Mouse (Mus musculus) hindbrain, embryonic 10.5 days (tissue): ENCODE results near the gene Hectd4. TPM values are rescaled to one million over a fixed set of nuclear protein-coding genes. Genes with fewer than 3 reads are reported as not detected.

Experiments
- DNase-seq: peaks from one replicate; pipeline ENCODE4 v3.0.0-alpha.2; 2017; ENCODE audit warnings: low spot score
- H3K27ac ChIP-seq: fragments of 300-500 bp; sonication (generic); 2 replicates; pipeline ENCODE4 v1.5.1; 2016; ENCODE audit warnings: mild to moderate bottlenecking, moderate library complexity
- H3K27me3 ChIP-seq: fragments of 300-500 bp; sonication (generic); 2 replicates; pipeline ENCODE4 v1.6.1; 2016; ENCODE audit warnings: mild to moderate bottlenecking; ENCODE audit not compliant: poor library complexity, insufficient read depth, severe bottlenecking
- H3K36me3 ChIP-seq: fragments of 300-500 bp; sonication (generic); 2 replicates; pipeline ENCODE4 v1.6.1; 2016; ENCODE audit warnings: mild to moderate bottlenecking, moderate library complexity
- H3K4me1 ChIP-seq: fragments of 300-500 bp; sonication (generic); replicated peaks from 2 replicates; pipeline ENCODE4 v1.6.1; 2016; ENCODE audit warnings: mild to moderate bottlenecking
- H3K4me3 ChIP-seq: fragments of 300-500 bp; sonication (generic); 2 replicates; pipeline ENCODE4 v1.5.1; 2016; ENCODE audit warnings: mild to moderate bottlenecking, moderate library complexity
- H3K9me3 ChIP-seq: fragments of 300-500 bp; sonication (generic); 2 replicates; pipeline ENCODE4 v1.6.1; 2016; ENCODE audit warnings: mild to moderate bottlenecking, moderate library complexity
- WGBS: fragments of 180-500 bp; shearing (Covaris S2); methylation state at CpG from one replicate; pipeline ENCODE4 v1.1.7; 2016; 5-methylcytosine and 5-hydroxymethylcytosine counted together
- polyA plus RNA-seq: library from polyadenylated mRNA; unstranded; fragments of >200 nt; fragmentation: Nextera tagmentation; extraction: Ambion mirVana; gene quantifications from 2 replicates; pipeline ENCODE4 v1.2.1, GENCODE M21; 2016

Hectd4 gene
- polyA plus RNA-seq, 1 experiment from 2014 or later, result 6.6 TPM

DNA sequence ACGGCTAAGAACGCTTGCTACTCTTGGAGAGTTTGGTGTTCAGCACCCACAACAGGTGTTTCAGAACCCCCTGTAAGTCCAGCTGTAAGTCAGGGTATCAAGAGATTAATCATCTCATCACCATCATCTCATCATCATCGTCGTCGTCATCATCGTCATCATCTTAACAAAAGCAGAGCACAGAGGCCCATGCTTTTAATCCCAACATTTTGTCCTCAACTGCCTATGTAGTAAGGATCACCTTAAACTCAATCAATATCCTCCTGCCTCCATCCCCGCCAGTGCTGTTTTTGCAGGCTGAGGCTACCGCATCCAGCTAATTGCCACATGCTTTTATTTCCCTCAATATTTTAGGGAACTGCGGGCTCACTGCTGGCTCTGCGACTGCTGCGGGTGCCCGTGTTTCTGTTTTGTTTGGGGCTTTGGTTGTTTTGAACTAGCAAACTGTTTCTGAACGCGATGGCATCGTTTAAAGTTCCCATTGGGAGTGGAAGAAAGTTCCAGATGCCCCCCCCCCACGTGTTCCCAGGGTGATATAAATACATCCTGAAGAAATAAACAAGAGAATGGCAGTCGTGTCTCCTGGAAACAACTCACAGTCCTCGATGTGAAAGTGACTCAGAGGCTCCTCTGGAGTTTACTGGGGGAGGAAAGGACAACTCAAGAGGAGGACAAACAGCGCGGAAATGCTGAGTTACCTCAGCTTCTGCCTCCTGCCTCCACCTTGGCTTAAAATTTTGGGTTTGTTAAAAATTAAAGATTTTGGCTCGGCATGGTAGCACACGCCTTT lies 166.3 kb downstream of the Hectd4 start:
- peak overlapping the region; percentile 69 for H3K4me3 ChIP-seq
- 38% methylated on average over 22 of the region's 22 CpGs for whole genome bisulfite sequencing
- DNase-seq, result no peak

GRCm38 (mm10) chr5:121387126-121387525 lies 167.1 kb downstream of the Hectd4 start:
- peaks cover 12% of the 10 kb centered on the region for H3K36me3 ChIP-seq
- peaks cover 36% of the 10 kb centered on the region for H3K4me1 ChIP-seq
- WGBS, result 61% methylated on average over 4 of the region's 4 CpGs
- DNase-seq, result no peak
- peaks cover 15% of the 10 kb centered on the region for H3K27me3 ChIP-seq
- no peak overlapping the region for H3K4me3 ChIP-seq
- no peaks in the 10 kb centered on the region for H3K9me3 ChIP-seq
- no peak overlapping the region for H3K27ac ChIP-seq

More for the DNA sequence above, 166.3 kb downstream of the Hectd4 start:
- no peak overlapping the region for H3K27ac ChIP-seq
- peaks cover 15% of the 10 kb centered on the region for H3K27me3 ChIP-seq
- peaks cover 19% of the 10 kb centered on the region for H3K36me3 ChIP-seq
- peaks cover 36% of the 10 kb centered on the region for H3K4me1 ChIP-seq
- no peaks in the 10 kb centered on the region for H3K9me3 ChIP-seq

- DNase-seq, result no peak
- Histone ChIP-seq H3K4me1 (peaks cover 30% of the 10 kb centered on the region), H3K27me3 (peaks cover 15% of the 10 kb centered on the region), H3K27ac (no peak overlapping the region), H3K4me3 (no peak overlapping the region), H3K36me3 (no peaks in the 10 kb centered on the region), H3K9me3 (no peaks in the 10 kb centered on the region)
- WGBS, result 63% methylated on average over 7 of the region's 7 CpGs
These were observed 169.1 kb downstream of the Hectd4 start for GRCm38 (mm10) chr5:121389106-121389505.

GRCm38 (mm10) chr5:121389691-121390090 lies 169.7 kb downstream of the Hectd4 start:
- H3K27me3 ChIP-seq, result peaks cover 15% of the 10 kb centered on the region
- H3K4me1 ChIP-seq, result peaks cover 24% of the 10 kb centered on the region
- no peaks in the 10 kb centered on the region for H3K36me3 ChIP-seq
- no peak overlapping the region for H3K27ac ChIP-seq
- no peaks in the 10 kb centered on the region for H3K9me3 ChIP-seq
- no peak overlapping the region for H3K4me3 ChIP-seq
- no peak for DNase-seq

- Histone ChIP-seq H3K27me3 (no peaks in the 10 kb centered on the region), H3K4me1 (peaks cover 8% of the 10 kb centered on the region; the same call in 1 of the 2 replicates), H3K4me3 (no peak overlapping the region), H3K27ac (no peak overlapping the region), H3K9me3 (no peaks in the 10 kb centered on the region), H3K36me3 (no peaks in the 10 kb centered on the region)
- peak; percentile 36 for DNase-seq
- WGBS, result 60% methylated on average over 16 of the region's 16 CpGs
These were observed 172.8 kb downstream of the Hectd4 start for GRCm38 (mm10) chr5:121392667-121393380.

DNA sequence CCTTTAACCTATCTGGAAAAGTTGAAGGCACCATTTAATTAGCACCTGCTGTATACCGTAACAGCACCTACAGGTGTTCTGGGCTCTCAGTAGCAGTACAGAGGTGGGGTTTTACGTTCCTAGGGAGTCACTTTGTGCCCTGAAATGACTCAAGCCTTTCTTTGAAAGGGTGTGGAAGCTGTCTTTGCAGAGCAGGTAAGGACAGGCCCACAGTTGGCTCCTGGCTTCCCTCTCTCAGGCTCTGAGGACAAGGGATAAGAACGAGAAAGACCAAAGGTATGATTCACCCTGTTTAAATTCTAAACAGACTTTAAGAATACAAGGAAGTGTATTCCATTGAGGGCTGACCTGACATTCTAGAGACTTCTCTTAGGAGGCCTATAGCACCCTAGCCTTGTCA lies 173.4 kb downstream of the Hectd4 start:
- no peaks in the 10 kb centered on the region for H3K36me3 ChIP-seq
- H3K9me3 ChIP-seq, result no peaks in the 10 kb centered on the region
- no peak overlapping the region for H3K4me3 ChIP-seq
- H3K27ac ChIP-seq, result no peak overlapping the region
- peaks cover 8% of the 10 kb centered on the region; the same call in 1 of the 2 replicates for H3K4me1 ChIP-seq
- WGBS, result 88% methylated on average over 3 of the region's 3 CpGs
- H3K27me3 ChIP-seq, result no peaks in the 10 kb centered on the region
- no peak for DNase-seq

GRCm38 (mm10) chr5:121395621-121396020 lies 175.6 kb downstream of the Hectd4 start:
- Histone ChIP-seq H3K27ac (no peak overlapping the region), H3K4me3 (no peak overlapping the region), H3K27me3 (no peaks in the 10 kb centered on the region), H3K36me3 (peaks cover 11% of the 10 kb centered on the region), H3K4me1 (peaks cover 16% of the 10 kb centered on the region), H3K9me3 (no peaks in the 10 kb centered on the region)
- 83% methylated on average over 5 of the region's 5 CpGs for WGBS
- DNase-seq, result no peak

DNA sequence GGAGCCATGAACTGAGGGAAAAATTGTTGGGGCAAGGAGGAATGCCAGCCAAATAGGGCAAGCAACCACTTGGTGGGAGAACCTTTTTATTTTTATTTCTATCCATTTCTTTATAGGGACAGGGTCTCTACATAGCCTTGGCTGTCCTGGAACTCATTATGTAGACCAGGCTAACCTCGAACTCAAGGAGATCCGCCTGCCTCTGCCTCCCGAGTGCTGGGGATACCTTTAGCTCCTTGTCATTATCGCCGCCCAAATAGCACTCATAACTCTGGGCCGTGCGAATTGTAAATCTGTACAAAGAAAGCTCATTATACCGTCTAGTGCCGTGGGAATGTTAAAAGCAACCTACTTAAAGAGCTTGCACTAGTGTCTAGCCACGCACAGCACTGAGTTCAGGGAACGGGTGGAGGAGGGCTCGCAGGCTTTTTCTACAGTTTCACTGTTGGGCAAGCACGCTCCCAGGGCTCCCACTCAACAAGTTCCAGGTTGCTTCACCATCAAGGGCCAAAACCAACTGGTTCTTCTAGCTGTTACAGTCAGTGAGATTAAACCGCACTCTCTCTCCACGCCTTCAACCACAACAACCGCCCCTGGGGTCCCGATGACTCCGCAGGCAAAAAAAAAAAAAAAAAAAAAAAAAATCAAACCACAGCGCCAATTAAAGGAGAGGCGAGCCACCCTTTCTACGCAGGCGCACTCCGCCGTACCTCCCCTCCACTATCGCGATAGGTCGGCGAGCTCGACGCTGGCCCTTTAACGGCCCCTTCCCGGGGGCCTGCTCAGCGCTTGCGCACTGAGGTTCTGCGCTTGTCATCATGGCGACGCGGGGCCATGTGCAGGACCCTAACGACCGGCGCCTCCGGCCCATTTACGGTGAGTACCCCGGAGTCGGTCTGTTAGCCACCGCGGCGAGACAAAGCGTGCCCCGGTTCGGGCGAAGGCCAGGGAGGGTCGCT lies 177.4 kb downstream of the Hectd4 start, which contains the start of gene Naa25:
Naa25 (plus strand) TSS at position 750 of the 959 bp plus-strand sequence.
- Histone ChIP-seq H3K4me3 (peak within 1 kb of the TSS; percentile 78), H3K36me3 (peaks cover 29% of the 10 kb centered on the region), H3K27me3 (no peaks in the 10 kb centered on the region), H3K9me3 (no peaks in the 10 kb centered on the region), H3K4me1 (peaks cover 16% of the 10 kb centered on the region), H3K27ac (peak within 1 kb of the TSS; percentile 90)
- WGBS, result 11% methylated on average over 53 of the region's 53 CpGs
- peak; percentile 96 for DNase-seq

DNA sequence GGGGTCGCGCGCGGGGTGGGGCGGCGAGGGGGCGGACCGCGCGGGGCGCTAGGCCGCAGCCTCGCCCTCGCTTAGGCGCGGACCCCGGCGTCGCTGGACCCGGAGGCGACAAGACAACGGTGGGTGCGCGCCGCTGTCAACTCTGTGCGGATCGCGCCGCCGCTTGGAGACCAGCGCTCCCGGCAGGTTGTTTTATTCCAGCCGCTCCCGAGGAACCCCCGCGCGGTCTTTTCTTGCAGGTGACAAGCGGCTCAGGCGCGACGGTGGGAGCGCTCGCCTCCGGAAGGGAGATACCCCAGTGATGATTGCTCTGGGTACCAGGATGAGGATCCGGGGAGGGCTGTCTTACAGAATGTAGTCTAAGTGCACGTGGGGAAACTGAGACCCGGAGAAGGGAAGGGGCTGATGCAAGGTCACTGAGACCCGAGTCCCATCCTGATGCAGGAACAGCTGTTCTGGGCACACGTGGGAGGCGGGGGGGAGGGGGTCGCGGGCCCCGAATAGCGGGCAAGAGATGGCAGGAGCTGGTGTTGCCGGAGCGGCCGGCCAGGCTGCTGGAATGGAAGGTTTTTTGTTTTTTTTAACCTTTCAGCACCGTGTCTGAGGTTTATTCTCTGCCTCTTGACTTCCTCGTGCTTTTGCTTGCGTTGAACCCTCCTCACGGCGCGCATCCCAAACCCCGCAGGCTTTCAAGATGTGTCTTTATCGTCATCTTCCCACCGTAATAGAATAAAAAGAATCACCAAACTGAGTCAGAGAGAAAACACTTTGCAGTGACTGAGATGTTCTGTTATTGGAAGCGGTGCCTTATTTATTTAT lies 178.3 kb downstream of the Hectd4 start:
- Histone ChIP-seq H3K27ac (peak overlapping the region; percentile 90), H3K36me3 (peaks cover 38% of the 10 kb centered on the region), H3K27me3 (no peaks in the 10 kb centered on the region), H3K4me3 (peak overlapping the region; percentile 78), H3K9me3 (no peaks in the 10 kb centered on the region), H3K4me1 (peaks cover 16% of the 10 kb centered on the region)
- DNase-seq, result peak; percentile 62
- under 1% methylated on average over 67 of the region's 67 CpGs for WGBS

DNA sequence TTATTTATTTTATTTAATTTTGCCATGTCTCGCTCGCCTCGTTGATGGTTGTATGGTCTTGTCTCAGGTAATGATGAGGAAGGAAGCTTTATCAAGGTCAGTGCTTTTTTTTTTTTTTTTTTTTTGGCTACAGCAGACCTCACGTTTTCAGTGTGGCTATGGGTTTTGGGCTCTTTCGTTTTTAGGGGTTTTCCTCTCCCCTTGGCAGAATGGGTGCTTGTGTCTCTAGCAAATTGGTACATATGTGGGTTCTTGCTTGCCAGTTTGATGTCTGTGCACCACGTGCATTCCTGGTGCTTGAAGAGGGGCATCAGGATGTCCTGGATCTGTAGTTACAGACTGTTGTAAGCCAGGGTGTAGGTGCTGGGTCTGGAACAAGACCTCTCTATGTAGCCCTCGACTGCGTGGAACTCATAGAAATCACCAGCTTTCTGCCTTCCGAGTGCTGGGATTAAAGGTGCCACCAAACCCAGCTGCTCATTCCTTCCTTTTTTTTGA lies 179.0 kb downstream of the Hectd4 start:
- H3K27ac ChIP-seq, result no peak overlapping the region
- peak overlapping the region; percentile 78 for H3K4me3 ChIP-seq
- H3K9me3 ChIP-seq, result no peaks in the 10 kb centered on the region
- no peaks in the 10 kb centered on the region for H3K27me3 ChIP-seq
- 64% methylated on average over 9 of the region's 9 CpGs for WGBS
- H3K36me3 ChIP-seq, result peaks cover 45% of the 10 kb centered on the region
- DNase-seq, result no peak
- H3K4me1 ChIP-seq, result peaks cover 16% of the 10 kb centered on the region

GRCm38 (mm10) chr5:121399540-121399939 lies 179.5 kb downstream of the Hectd4 start:
- 89% methylated on average over 5 of the region's 5 CpGs for WGBS
- no peaks in the 10 kb centered on the region for H3K9me3 ChIP-seq
- H3K4me3 ChIP-seq, result peak overlapping the region; percentile 78
- H3K36me3 ChIP-seq, result peaks cover 46% of the 10 kb centered on the region
- H3K27ac ChIP-seq, result no peak overlapping the region
- no peak for DNase-seq
- peaks cover 16% of the 10 kb centered on the region for H3K4me1 ChIP-seq
- no peaks in the 10 kb centered on the region for H3K27me3 ChIP-seq
